Mouse (Mus musculus): ENCODE measurements around the gene Gm10553.
"Not testable (repeated sequence)": the region's sequence is repeated elsewhere in the genome, so short reads cannot be mapped to it uniquely, and the experiment has no call there.

DNA sequence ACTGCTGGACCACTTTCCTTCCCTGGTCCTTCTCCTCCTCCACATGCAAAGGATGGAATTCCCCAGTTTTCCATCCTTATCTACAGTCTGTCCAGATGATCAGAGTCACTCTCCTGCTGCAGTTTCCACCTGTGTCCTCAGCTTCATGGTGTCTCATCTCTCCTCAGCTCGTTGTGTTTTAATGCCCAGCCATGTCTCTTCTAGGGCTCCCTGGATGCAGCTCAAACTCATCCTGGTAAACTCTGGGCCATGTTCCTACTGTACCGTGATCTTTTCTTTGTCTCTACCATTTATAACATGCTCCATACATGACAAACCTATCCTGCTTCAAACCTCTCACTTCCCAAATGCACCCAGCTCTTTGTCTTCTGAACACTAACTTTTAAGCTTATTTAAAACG is 28.3 kb upstream of the Gm10553 start:
- not testable (repeated sequence) for TF ChIP-seq CTCF (IDR thresholded peaks at IDR 0.05; ENCODE audit: low read depth); EP300 (optimal IDR thresholded peaks at IDR 0.05)
